Mouse (Mus musculus) E14TG2a.4 (cell line): Measurements from ENCODE around the gene Myom3.

ENCODE experiments used
- CTCF ChIP-seq: conservative IDR thresholded peaks from 2 replicates; pipeline ENCODE4 v1.5.1; 2014; ENCODE audit warnings: low read length
- POU5F1 ChIP-seq: IDR thresholded peaks from 2 replicates; pipeline ENCODE4 v1.6.1; 2014; ENCODE audit warnings: low read length, borderline replicate concordance

- TF ChIP-seq CTCF (no peak), POU5F1 (no peak)
Observed at GRCm38 (mm10) chr4:135744726-135745448, 14.6 kb upstream of the Myom3 start.
